Comparison of ENCODE assay signal across 10 mouse cellular contexts in the genomic region with DNA sequence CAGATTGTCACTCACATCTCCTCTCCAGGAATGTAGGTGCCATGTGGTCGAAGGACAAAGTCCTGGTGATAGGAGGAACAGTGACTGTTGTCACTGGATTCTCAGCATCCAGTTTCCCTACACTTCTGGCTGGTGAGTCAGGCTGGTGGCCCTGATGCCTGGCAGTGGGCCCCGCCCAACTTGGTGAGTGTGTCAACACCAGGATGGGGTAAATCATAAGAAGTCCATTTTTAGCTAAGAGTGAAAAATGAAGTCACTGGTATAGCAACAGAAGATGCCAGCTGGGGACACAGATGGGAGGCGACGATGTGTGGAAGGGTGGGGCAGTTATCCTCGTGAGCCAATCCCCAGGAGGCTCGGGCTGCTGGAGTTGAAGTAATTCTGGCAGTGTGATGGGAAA. TPM values are rescaled to one million over a fixed set of nuclear protein-coding genes. Genes with fewer than 3 reads are reported as not detected.
DNase-seq lines count a peak whose midpoint lies in the region; ATAC-seq lines count a peak whose summit lies in the region.
"Had no signal": no experiment of that assay in that cellular context is flagged by ENCODE, and none has a peak within 500 bp of the region (broad histone marks: within the 10 kb centered on the region; RNA-seq: fewer than 3 reads in every experiment).

No protein-coding gene starts in this region.

- H3K27ac ChIP-seq in intestine, embryonic 15.5 days, result no peak overlapping the region
- no peak overlapping the region for H3K27ac ChIP-seq in intestine, embryonic 16.5 days (ENCODE audit: low read length)
- H3K27ac ChIP-seq in midbrain, embryonic 14.5 days (replicated peaks; ENCODE audit: low read depth, low read length), result no peak overlapping the region

- H3K9me3 ChIP-seq in intestine, embryonic 15.5 days, result no peaks in the 10 kb centered on the region
- 0 out of 2 replicates have a peak, but pooled peaks cover 8% of the 10 kb centered on the region for H3K9me3 ChIP-seq in intestine, embryonic 16.5 days (ENCODE audit: control insufficient read depth, low read length)
- no peaks in the 10 kb centered on the region for H3K9me3 ChIP-seq in midbrain, embryonic 14.5 days (ENCODE audit: control insufficient read depth, low read length)

- H3K4me2 ChIP-seq in intestine, embryonic 15.5 days (replicated peaks), result no peak overlapping the region
- H3K4me2 ChIP-seq in intestine, embryonic 16.5 days (ENCODE audit: low read depth, low read length), result no peak overlapping the region
- no peak overlapping the region for H3K4me2 ChIP-seq in midbrain, embryonic 14.5 days (ENCODE audit: low read length)
- H3K4me2 ChIP-seq: lung, embryonic 14.5 days had no signal

- H3K9ac ChIP-seq in intestine, embryonic 15.5 days, result no peak overlapping the region
- H3K9ac ChIP-seq in intestine, embryonic 16.5 days (ENCODE audit: low read depth, low read length), result no peak overlapping the region
- H3K9ac ChIP-seq in midbrain, embryonic 14.5 days (replicated peaks; ENCODE audit: low read length), result no peak overlapping the region
- H3K9ac ChIP-seq: lung, embryonic 14.5 days had no signal

- peak; percentile 92 for DNase-seq in brain, adult 2 months (ENCODE audit: low read depth, low spot score)
- DNase-seq in layer of hippocampus, postnatal 25 days (ENCODE audit: extremely low spot score in 1 of 2, low spot score in 1 of 2), result peak; percentile 40 to 62
- peak; percentile 85 for DNase-seq in right cerebral cortex, postnatal 25 days
- DNase-seq in midbrain, embryonic 14.5 days, result no peak
- DNase-seq in heart, postnatal 14 days, result no peak
- DNase-seq: lung, embryonic 14.5 days had no signal

- 0 out of 2 replicates have a peak, but pooled peaks have one; percentile 20 for ATAC-seq in intestine, embryonic 15.5 days
- no peak for ATAC-seq in intestine, embryonic 16.5 days
- no peak; the same call in 1 of the 2 replicates for ATAC-seq in granulocyte monocyte progenitor cell, adult 5-6 weeks (replicated peaks; ENCODE audit: poor library complexity, severe bottlenecking)
- ATAC-seq in midbrain, embryonic 14.5 days (ENCODE audit: low FRiP score, low TSS enrichment), result no peak

- no peaks in the 10 kb centered on the region for H3K4me1 ChIP-seq in intestine, embryonic 15.5 days (replicated peaks)
- H3K4me1 ChIP-seq in intestine, embryonic 16.5 days (ENCODE audit: control insufficient read depth, insufficient read depth, low read length), result no peaks in the 10 kb centered on the region
- no peaks in the 10 kb centered on the region for H3K4me1 ChIP-seq in midbrain, embryonic 14.5 days (ENCODE audit: control insufficient read depth, insufficient read depth, low read length)

- no peaks in the 10 kb centered on the region for H3K36me3 ChIP-seq in intestine, embryonic 15.5 days
- H3K36me3 ChIP-seq in intestine, embryonic 16.5 days (ENCODE audit: control insufficient read depth, insufficient read depth, low read length), result no peaks in the 10 kb centered on the region
- H3K36me3 ChIP-seq in midbrain, embryonic 14.5 days (ENCODE audit: control insufficient read depth, insufficient read depth, low read length), result no peaks in the 10 kb centered on the region

- H3K27me3 ChIP-seq in intestine, embryonic 15.5 days (replicated peaks), result no peaks in the 10 kb centered on the region
- H3K27me3 ChIP-seq in intestine, embryonic 16.5 days (replicated peaks; ENCODE audit: control insufficient read depth, insufficient read depth, low read length), result no peaks in the 10 kb centered on the region
- H3K27me3 ChIP-seq in midbrain, embryonic 14.5 days (ENCODE audit: control insufficient read depth, insufficient read depth, low read length), result no peaks in the 10 kb centered on the region

- no peak overlapping the region for H3K4me3 ChIP-seq in intestine, embryonic 15.5 days (replicated peaks)
- H3K4me3 ChIP-seq in intestine, embryonic 16.5 days (ENCODE audit: low read length), result no peak overlapping the region
- H3K4me3 ChIP-seq in midbrain, embryonic 14.5 days (replicated peaks; ENCODE audit: low read depth, low read length), result no peak overlapping the region
- H3K4me3 ChIP-seq: erythroblast, embryonic 14.5 days had no signal

- 71% methylated on average over 6 of the region's 6 CpGs for WGBS in intestine, embryonic 15.5 days
- 67% methylated on average over 6 of the region's 6 CpGs for WGBS in intestine, embryonic 16.5 days
- WGBS in midbrain, embryonic 14.5 days, result 67% methylated on average over 6 of the region's 6 CpGs

- intact Hi-C loops in heart, postnatal 14 days (cut with DNase I), result no loop called here

RNA-seq across cellular contexts. Expression of a gene that starts 46.7 kb away (rescaled TPM):
- polyA plus RNA-seq in intestine, embryonic 15.5 days (2015; fragmentation: Nextera tagmentation; extraction: Ambion mirVana), result 1.1 and 1.7 TPM in 2 replicates
- 1.2 and 1.4 TPM in 2 replicates for polyA plus RNA-seq in intestine, embryonic 16.5 days (2015; fragmentation: Nextera tagmentation; extraction: Ambion mirVana)
- total RNA-seq in layer of hippocampus, postnatal 25 days (2021), result under 1 TPM; 0.20 to 0.28 TPM
- not detected in 2 replicates for total RNA-seq in granulocyte monocyte progenitor cell, adult 5-6 weeks (2014; fragmentation: Nextera tagmentation)
- total RNA-seq in granulocyte monocyte progenitor cell, adult 5-6 weeks (2017), result not detected in 2 replicates
- polyA plus RNA-seq in midbrain, embryonic 14.5 days (2014; fragmentation: Nextera tagmentation; extraction: Ambion mirVana), result not detected in 2 replicates
- total RNA-seq in heart, postnatal 14 days (2021), result under 1 TPM in 1 of 2 experiments, not detected in 1; 0.36 TPM

Comparison
In these comparisons a context has a peak if more than half of its experiments do, and no peak if none do; other contexts are left out.
1. DNase-seq: peak in brain, adult 2 months (single experiment), layer of hippocampus, postnatal 25 days (2 of 2) and right cerebral cortex, postnatal 25 days (single experiment); none in midbrain, embryonic 14.5 days (single experiment) and heart, postnatal 14 days (0 of 2).